Mouse (Mus musculus) megakaryocyte, adult 5-6 weeks (primary cell): ENCODE data around the gene Ppp1r15b. TPM values are rescaled to one million over a fixed set of nuclear protein-coding genes. Genes with fewer than 3 reads are reported as not detected.

Experiments used
- ATAC-seq: 2 replicates; pipeline ENCODE4 v1.8.0; 2016; ENCODE audit warnings: mild to moderate bottlenecking, inconsistent platforms; ENCODE audit not compliant: poor library complexity, severe bottlenecking
- total RNA-seq, 2 experiments: library from RNA; stranded (forward) in 1 of 2; stranded (reverse) in 1 of 2; fragments of 153-499, 151-499 nt in 1 of 2; fragments of 221-1000, 200-1000 nt in 1 of 2; gene quantifications; 2 replicates each; pipeline versions ENCODE4 v1.2.3 to v1.2.4; 2015 to 2017

Gene Ppp1r15b
- total RNA-seq, 2 experiments from 2014 or later: 68.0 to 124 TPM

DNA sequence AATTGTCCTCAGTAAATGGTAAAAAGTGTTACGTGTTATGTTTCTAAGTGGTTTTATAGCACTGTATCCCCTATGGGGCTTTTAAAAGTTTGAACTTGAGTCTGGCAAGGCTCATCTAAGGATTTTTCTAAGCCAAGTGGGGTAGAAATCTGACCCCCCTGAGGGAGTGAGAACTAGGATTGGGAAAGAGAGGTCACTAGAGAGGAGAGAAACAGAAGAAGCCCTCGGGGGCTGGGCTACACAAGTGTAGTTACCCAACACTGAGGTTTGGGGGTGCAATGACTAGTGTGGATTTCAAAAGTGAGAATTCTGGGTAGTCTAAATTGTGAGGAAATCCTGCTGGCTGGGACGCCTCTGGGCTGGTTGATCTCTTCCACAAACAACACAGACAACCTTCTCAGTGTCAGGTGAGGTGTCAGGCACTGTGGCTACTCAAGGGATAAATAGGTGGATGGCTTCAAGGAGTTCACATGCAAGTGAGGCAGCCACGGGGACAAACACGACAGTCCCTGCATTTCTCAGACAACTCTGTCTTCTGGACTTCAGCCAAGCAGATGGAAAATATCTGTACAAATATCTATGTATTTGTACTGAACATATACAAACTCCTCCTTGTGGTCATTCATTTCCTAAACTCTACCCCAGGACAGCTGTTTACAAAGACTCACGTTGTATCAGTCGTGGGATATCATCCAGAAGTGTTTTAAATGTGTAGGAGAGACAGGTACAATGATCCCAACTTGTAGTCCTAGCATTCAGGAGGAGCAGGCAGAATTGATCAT, 10.8 kb upstream of the Ppp1r15b start:
- ATAC-seq: peak; percentile 89

- ATAC-seq: no peak
Measured at GRCm38 (mm10) chr1:133121246-133121645, 9.7 kb upstream of the Ppp1r15b start.

GRCm38 (mm10) chr1:133124137-133124536, 6.8 kb upstream of the Ppp1r15b start:
- no peak for ATAC-seq

- ATAC-seq: no peak
Measured at GRCm38 (mm10) chr1:133125640-133126364, 5.1 kb upstream of the Ppp1r15b start.

GRCm38 (mm10) chr1:133126365-133126740, 4.6 kb upstream of the Ppp1r15b start:
- no peak for ATAC-seq

DNA sequence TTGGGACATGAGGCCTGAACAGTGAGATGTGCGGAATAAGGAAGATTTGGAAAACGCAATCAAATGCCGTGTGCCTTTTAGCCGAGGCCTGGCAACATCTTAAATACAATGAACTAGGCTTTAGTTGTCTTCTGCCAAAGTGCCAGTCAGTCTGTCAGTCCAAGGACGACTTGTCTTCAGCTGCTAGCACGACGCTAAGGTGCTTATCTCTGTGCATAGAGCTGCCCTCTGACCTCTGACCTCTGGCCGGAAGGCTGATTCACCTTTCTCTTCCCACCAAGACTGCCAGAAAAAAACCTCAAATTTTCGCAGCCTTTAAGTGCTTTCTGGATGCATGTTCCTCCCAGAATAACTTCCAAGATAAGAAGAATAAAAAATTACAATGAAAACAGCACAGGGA, 3.6 kb upstream of the Ppp1r15b start:
- ATAC-seq: no peak

GRCm38 (mm10) chr1:133129471-133130221, 1.3 kb upstream of the Ppp1r15b start:
- 0 out of 2 replicates have a peak, but pooled peaks have one; percentile 0 for ATAC-seq

DNA sequence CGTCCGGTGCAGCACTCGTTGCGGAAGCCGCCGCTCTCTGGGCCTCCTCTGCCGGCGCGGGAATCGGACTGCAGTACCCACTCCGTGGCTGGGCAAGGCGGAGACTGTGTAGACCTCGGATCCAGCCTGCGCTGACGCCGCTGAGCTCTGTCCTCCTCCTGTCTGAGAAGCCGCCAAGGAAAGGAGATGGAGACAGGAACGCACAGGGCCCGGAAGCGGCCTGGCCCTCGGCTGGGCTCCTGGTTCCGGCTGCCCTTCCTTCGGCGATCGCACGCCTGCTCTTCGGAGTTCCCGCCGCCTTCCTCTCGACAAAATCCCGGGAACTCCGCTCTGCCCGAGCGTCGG, 590 bp downstream of the Ppp1r15b start:
- peak; percentile 20 for ATAC-seq

GRCm38 (mm10) chr1:133131936-133132335, 993 bp downstream of the Ppp1r15b start:
- no peak for ATAC-seq

- ATAC-seq: no peak
Measured at GRCm38 (mm10) chr1:133132388-133133326, 1.7 kb downstream of the Ppp1r15b start.

DNA sequence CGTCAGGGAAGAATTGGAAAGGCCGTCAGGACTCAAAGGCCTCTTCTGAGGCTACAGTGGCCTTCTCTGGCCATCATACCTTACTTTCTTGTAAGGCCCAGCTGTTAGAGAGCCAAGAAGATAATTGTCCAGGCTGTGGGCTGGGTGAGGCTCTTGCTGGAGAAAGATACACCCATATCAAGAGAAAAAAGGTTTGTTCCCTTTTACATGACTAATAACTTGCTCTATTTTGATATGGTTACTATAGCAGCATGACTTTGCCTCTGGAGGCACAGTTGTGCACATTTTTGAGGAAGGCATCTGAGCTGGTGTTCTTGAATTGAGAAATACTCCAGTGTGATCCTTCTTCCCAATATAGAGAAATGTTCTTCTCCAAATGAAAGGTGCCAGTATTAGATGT, 2.5 kb downstream of the Ppp1r15b start:
- ATAC-seq: peak; percentile 15

DNA sequence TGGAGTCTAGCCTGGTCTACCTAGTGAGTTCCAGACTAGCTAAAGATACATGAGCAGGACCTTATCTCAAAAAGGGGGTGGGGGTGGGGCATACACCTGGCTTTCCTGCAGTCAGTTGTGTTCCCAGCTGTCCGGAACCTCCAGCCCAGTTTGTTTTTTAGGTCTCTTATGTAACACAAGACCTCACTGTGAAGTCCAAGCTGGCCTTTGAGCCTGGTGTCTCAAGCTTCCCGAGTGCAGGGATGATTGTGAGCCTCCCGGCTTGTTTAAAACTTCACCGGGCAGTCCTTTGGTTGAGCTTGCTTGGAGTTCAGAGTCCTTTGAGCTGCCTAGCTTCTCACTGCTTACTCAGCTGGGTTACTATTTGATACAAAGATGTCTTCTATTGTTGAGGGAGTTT, 3.1 kb downstream of the Ppp1r15b start:
- no peak for ATAC-seq

DNA sequence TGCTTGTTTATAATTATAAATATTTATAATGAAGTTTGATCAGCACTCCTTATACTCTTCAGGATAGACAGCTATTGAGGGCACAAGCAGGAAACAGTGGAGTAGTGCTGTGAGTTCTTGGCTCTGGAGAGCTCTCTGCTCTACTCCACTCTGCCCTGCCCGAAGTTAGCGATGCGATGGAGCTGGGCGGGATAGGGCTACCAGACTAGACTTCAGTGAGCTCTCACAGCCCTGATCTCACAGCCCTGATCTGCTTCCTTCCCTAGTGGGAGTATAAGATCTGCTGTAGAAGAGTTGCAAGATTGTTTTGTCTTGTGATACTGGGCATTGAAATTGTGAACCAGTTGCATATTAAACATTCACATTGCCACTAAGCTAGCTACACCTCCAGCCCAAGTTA, 3.9 kb downstream of the Ppp1r15b start:
- ATAC-seq: no peak

- no peak for ATAC-seq
Measured at GRCm38 (mm10) chr1:133135808-133136207, 4.9 kb downstream of the Ppp1r15b start.

- ATAC-seq: no peak
Measured at GRCm38 (mm10) chr1:133138401-133138800, 7.5 kb downstream of the Ppp1r15b start.

GRCm38 (mm10) chr1:133146014-133147009, 15.4 kb downstream of the Ppp1r15b start:
- peak; percentile 96 for ATAC-seq

DNA sequence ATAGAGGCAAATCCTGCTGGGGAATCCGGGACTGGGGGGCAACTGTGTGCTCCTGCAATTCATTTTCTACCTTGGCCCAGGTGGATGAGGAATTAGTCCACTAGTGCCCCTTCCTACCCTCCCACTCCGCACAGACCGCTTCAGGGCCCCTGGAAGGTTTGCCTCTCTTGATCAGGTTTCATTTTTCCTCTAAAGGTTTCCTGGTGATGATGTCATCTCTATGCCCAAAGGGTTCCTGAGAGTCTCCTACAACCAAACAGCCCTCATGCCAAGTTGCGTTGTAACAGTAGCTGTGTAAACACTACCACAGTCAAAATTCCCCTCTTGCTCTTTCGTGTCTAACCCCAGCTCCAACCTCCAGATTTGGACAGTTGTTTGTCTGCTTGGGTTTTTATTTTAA, 16.4 kb downstream of the Ppp1r15b start:
- ATAC-seq: no peak

DNA sequence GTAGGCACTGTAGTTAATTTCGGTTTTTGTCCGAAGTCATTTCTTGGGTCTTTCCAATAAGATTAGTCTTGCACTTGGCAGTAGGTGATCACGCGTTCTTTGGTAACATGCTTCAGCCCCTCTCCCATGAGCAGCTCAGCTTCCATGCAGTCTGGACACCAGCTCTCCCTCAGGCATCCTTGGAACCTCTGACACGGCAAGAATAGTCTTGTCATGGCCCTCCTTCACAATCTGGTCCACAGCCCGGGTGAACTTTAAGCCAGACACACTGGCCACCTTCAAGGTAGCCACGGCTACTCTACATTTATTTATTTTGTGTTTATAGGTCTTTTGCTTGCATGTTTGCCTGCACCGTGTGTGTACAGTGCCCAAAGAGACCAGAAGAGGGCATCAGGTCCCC, 17.2 kb downstream of the Ppp1r15b start:
- ATAC-seq: no peak

- ATAC-seq: no peak
Measured at GRCm38 (mm10) chr1:133150556-133150955, 19.6 kb downstream of the Ppp1r15b start.
